Mouse (Mus musculus) ES-E14 (cell line): Measurements from ENCODE around the gene Icmt.

Experiments
- CHD2 ChIP-seq: IDR thresholded peaks from 2 replicates; pipeline ENCODE4 v1.6.1; 2014; ENCODE audit warnings: mild to moderate bottlenecking, low read depth, low read length, inconsistent platforms
- MAFK ChIP-seq: IDR thresholded peaks from 2 replicates; pipeline ENCODE4 v1.6.1; 2014; ENCODE audit warnings: mild to moderate bottlenecking, low read depth, low read length, inconsistent platforms; ENCODE audit not compliant: insufficient read depth
- ZC3H11A ChIP-seq: IDR thresholded peaks from 2 replicates; pipeline ENCODE4 v1.6.1; 2012; ENCODE audit warnings: low read depth, mild to moderate bottlenecking, inconsistent platforms, low read length, borderline replicate concordance
- ZNF384 ChIP-seq: IDR thresholded peaks from 2 replicates; pipeline ENCODE4 v1.6.1; 2012; ENCODE audit warnings: low read depth, low read length, inconsistent platforms

- TF ChIP-seq ZNF384 (no peak), ZC3H11A (no peak), CHD2 (no peak), MAFK (no peak)
Observed at GRCm38 (mm10) chr4:152302012-152302411, 5.0 kb downstream of the Icmt start.
